Mouse (Mus musculus): ENCODE results near the gene Mtfr2. TPM values are rescaled to one million over a fixed set of nuclear protein-coding genes. Genes with fewer than 3 reads are reported as not detected.

Gene Mtfr2
- total RNA-seq, 1 experiment from 2014 or later = 31.6 TPM

GRCm38 (mm10) chr10:20409181-20409580 lies 61.6 kb downstream of the Mtfr2 start:
- no peak for ATAC-seq (replicated peaks in 1 of 2; ENCODE audit: insufficient read depth in 1 of 2, low FRiP score in 2 of 2, low TSS enrichment in 1 of 2, low read depth in 1 of 2, poor library complexity in 2 of 2, severe bottlenecking in 2 of 2)

Other genes with a start within 250 kb of the Mtfr2 start
- 156 and 190 TPM in 2 replicates for gene Map7, start 199.3 kb upstream of the Mtfr2 start, total RNA-seq (2017)
- gene Bclaf1, start 35.3 kb upstream of the Mtfr2 start, total RNA-seq (2017) = 575 and 650 TPM in 2 replicates

All from hematopoietic stem cell, adult 5-6 weeks (primary cell).